Mouse (Mus musculus): ENCODE measurements around the gene Uchl3. TPM values are rescaled to one million over a fixed set of nuclear protein-coding genes. Genes with fewer than 3 reads are reported as not detected.

The Uchl3 gene
- 76.9 and 78.9 TPM in 2 replicates for polyA plus RNA-seq (2015; fragmentation: Nextera tagmentation; extraction: Ambion mirVana)

DNA sequence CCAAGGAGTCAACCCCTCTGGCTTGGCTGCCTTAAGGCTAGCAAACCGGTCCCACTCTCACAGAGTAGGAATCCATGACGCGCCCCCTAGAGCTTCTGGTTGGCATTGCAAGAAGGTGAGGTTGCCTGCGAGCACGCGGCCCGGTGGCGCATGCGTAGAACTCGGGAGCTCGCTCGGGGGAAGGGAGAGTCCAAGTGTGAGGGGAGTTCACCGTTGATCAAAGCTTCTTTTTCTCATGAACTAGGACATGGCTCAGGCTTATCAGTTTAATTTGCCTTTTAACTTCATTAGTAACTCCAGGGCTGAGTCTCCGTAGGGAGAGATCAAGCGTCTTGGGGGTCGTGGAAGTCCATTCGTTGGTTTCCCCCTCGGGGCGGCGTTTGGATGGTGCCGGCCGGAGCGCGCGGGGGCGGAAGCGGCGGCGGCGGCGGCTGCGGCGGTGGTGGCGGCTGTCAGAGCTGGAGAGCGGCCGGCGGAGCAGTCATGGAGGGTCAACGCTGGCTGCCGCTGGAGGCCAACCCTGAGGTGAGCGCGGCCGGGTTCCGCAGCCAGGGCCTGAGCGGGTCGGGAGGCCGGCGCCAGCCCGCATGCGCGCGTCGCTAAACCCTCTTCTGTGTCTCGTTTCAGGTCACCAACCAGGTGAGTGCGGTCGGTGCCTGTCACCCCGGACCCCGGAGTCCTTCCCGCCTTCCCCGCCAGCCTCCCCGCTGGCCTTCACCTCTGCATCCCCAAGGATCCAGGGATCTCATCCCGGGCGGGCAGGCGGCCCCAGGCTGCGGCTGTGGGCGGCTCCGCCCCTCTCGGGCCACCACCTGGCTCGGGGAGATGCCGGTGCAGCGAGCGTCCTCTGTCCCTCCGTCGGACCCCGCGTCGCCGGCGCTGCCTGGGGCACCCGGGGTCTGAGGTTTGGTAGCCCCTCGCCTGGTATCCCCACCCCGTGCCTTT lies at the start of gene Uchl3:
Gene Uchl3 (plus strand): TSS at position 387 of the 945 bp plus-strand sequence.
- H3K27me3 ChIP-seq, result no peaks in the 10 kb centered on the region
- peak within 1 kb of the TSS; percentile 96 for H3K4me2 ChIP-seq
- no peaks in the 10 kb centered on the region for H3K36me3 ChIP-seq
- peak within 1 kb of the TSS; percentile 90 for H3K9ac ChIP-seq
- H3K27ac ChIP-seq, result peak within 1 kb of the TSS; percentile 64
- WGBS, result under 1% methylated on average over 72 of the region's 81 CpGs
- ATAC-seq (replicated peaks; ENCODE audit: insufficient number of reproducible peaks, insufficient read depth, low FRiP score, low read depth), result peak; percentile 86
- H3K4me1 ChIP-seq (replicated peaks), result peaks cover 7% of the 10 kb centered on the region
- H3K4me3 ChIP-seq, result peak within 1 kb of the TSS; percentile 99
- H3K9me3 ChIP-seq (replicated peaks), result no peaks in the 10 kb centered on the region

DNA sequence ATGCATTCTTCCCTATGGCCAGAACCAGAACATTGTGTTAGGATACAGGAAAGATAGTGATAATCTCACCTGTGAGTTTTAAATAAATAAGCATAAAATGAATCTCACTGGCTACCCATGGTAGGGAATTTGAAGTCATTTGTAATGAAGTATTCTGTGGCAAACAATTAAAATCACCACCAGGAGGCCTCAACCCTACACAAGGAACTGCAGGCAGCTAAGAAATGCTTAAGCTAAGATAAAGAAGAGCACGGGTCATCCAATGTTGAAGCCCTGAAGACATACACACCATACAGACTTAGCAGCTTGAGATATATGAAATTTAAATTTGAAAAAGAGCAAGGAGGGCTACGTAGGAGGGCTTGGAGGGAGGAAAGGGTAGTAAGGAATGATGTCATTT lies 47.9 kb upstream of the Uchl3 start:
- Histone ChIP-seq H3K9ac (no peak overlapping the region), H3K4me3 (no peak overlapping the region), H3K4me1 (replicated peaks) (peaks cover 16% of the 10 kb centered on the region), H3K36me3 (no peaks in the 10 kb centered on the region), H3K4me2 (no peak overlapping the region; the same call in 1 of the 2 replicates), H3K27me3 (no peaks in the 10 kb centered on the region), H3K9me3 (replicated peaks) (no peaks in the 10 kb centered on the region), H3K27ac (no peak overlapping the region)
- 58% methylated on average over 2 of the region's 2 CpGs for WGBS
- ATAC-seq (replicated peaks; ENCODE audit: insufficient number of reproducible peaks, insufficient read depth, low FRiP score, low read depth), result no peak

DNA sequence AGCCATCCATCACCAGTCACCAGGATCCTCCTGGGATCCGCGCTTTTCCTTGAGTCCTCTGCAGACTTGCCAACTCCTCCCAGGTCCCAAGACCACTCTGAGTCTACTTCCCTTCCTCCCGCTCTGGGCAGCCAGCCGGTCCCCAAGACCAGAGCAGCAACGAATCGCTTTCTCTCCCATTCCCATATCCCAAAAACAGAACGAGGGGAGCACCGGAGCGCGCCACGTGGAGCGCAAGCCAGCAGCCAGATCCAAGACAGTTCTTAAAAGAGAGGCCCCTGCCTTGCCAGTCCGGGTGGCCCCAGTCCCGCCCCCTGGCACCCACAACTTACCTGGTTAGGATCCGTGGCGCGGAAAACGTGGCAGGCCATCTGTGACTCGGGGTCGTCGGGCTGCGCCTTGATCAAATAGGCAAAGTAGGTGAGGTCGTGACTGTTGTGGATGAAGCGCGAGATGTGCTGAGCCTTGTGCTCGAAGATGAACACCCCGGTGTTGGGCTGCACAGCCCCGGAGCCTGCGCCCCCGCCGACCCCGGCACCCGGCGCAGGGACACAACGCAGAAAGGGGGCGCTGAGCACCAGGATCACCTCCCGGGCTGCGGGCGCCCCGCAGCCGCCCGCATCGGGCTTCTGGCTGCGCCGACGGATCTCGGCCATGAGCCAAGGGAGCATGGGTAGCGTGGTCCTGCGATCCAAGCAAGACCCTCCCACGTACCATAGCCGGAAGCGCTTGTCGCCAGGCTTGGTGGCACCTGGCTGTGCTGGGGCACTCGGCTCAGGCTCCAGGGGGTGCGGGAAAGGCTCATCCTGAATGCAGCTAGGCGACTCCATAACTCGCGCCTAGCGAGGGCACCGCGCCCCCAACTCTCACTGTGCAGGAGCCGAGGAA lies 45.9 kb upstream of the Uchl3 start:
- H3K9ac ChIP-seq, result peak overlapping the region; percentile 85
- peak; percentile 28 for ATAC-seq (replicated peaks; ENCODE audit: insufficient number of reproducible peaks, insufficient read depth, low FRiP score, low read depth)
- no peaks in the 10 kb centered on the region for H3K36me3 ChIP-seq
- peak overlapping the region; percentile 85 for H3K4me3 ChIP-seq
- under 1% methylated on average over 62 of the region's 62 CpGs for WGBS
- peak overlapping the region; percentile 95 for H3K4me2 ChIP-seq
- H3K4me1 ChIP-seq (replicated peaks), result peaks cover 13% of the 10 kb centered on the region
- H3K27ac ChIP-seq, result peak overlapping the region; percentile 97
- no peaks in the 10 kb centered on the region for H3K9me3 ChIP-seq (replicated peaks)
- H3K27me3 ChIP-seq, result no peaks in the 10 kb centered on the region

DNA sequence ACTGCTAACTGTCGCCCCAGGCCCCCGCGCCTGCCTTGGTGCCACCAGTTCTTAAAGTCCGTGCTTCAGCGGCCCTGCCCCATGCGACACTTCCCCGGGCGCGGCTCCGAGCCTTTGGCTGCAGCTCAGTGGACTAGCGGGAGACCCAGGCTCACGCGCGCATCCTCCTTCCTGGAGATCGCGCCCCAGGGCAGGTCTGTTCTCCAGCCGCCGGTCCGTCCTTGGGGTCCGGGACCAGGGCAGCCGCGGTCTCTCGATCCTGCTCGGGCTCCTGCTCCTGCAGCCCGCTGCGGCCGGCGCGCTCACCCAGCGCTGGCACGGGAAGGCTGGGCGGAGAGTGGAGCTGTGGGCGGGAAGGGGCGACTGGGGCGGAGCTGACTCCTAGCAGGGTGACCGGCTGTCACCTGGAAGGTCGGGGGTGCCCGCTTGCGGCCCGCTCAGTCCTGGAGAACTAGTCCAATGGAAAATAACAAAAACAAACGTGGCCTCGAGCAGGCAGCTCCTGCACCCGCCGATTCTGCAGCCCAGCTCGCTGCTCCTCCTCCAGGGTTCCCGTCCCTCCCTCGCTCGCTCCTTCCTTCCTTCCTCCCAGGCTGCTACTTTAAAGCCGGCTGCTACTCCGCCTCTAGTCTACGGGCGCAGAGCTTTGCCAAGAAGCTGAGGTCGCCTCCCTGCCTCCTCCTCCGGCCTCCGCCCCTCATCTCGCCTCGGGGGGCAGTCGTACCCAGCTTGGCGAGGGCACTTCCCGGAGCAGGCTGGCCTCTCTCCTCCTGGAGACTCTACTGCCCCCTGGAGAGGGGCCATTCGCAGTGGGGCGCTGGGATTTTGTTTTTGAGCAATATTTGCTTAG lies 45.0 kb upstream of the Uchl3 start, which contains the start of gene Tbc1d4:
Gene Tbc1d4 (minus strand): TSS at position 673 of the 850 bp plus-strand sequence.
- ATAC-seq (replicated peaks; ENCODE audit: insufficient number of reproducible peaks, insufficient read depth, low FRiP score, low read depth), result peak; percentile 92
- peak within 1 kb of the TSS; percentile 95 for H3K4me2 ChIP-seq
- H3K4me1 ChIP-seq (replicated peaks), result peaks cover 11% of the 10 kb centered on the region; the same call in 1 of the 2 replicates
- H3K9ac ChIP-seq, result peak within 1 kb of the TSS; percentile 85
- no peaks in the 10 kb centered on the region for H3K36me3 ChIP-seq
- peak within 1 kb of the TSS; percentile 97 for H3K27ac ChIP-seq
- under 1% methylated on average over 62 of the region's 62 CpGs for WGBS
- no peaks in the 10 kb centered on the region for H3K27me3 ChIP-seq
- no peaks in the 10 kb centered on the region for H3K9me3 ChIP-seq (replicated peaks)
- H3K4me3 ChIP-seq, result peak within 1 kb of the TSS; percentile 85

DNA sequence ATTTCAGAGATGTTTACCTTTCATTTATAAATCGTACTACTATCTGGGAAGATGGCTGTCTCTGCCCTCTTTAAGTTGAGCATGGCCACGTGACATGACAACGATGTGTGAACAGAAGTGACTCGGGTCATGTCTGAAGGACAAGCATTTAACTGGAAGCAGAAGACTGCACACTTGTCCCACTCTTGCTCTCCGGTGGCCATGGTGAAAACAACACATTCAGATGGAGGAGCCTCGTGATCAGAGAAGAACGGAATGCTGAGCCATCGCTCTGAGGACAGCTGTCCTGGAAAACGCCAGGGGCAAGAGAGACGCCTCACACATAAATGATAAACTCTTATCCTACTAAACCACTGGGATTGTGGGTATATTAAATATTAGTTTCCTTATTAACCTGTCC lies 43.1 kb upstream of the Uchl3 start:
- H3K27me3 ChIP-seq, result no peaks in the 10 kb centered on the region
- no peak overlapping the region for H3K9ac ChIP-seq
- H3K4me2 ChIP-seq, result no peak overlapping the region
- peaks cover 19% of the 10 kb centered on the region; the same call in 1 of the 2 replicates for H3K4me1 ChIP-seq (replicated peaks)
- H3K27ac ChIP-seq, result no peak overlapping the region
- WGBS, result 40% methylated on average over 10 of the region's 10 CpGs
- no peaks in the 10 kb centered on the region for H3K9me3 ChIP-seq (replicated peaks)
- H3K4me3 ChIP-seq, result no peak overlapping the region
- H3K36me3 ChIP-seq, result no peaks in the 10 kb centered on the region
- ATAC-seq (replicated peaks; ENCODE audit: insufficient number of reproducible peaks, insufficient read depth, low FRiP score, low read depth), result no peak

DNA sequence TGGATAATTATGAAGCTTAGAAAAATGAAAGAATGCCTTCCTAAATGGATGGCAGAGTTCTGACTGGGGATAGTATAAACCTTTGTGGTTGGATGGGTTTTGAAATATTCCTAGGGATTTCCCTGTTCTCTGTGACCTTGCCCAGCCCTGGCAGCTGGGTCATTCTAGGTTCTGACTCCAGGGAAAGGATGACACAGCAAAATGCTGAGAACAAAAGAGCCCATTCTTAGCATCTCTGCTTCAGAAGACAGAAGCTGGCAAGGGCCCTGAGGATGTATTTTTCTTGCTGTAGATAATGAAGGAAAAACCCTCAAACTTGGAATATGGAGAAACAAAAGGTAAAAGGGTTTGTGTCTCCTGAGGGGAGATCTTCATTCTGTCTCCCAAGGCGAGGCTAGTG lies 40.6 kb upstream of the Uchl3 start:
- peaks cover 16% of the 10 kb centered on the region; the same call in 1 of the 2 replicates for H3K4me1 ChIP-seq (replicated peaks)
- no peak overlapping the region for H3K27ac ChIP-seq
- no peaks in the 10 kb centered on the region for H3K9me3 ChIP-seq (replicated peaks)
- H3K4me2 ChIP-seq, result no peak overlapping the region
- ATAC-seq (replicated peaks; ENCODE audit: insufficient number of reproducible peaks, insufficient read depth, low FRiP score, low read depth), result no peak
- H3K27me3 ChIP-seq, result no peaks in the 10 kb centered on the region
- 76% methylated on average over 1 of the region's 1 CpGs for WGBS
- H3K9ac ChIP-seq, result no peak overlapping the region
- H3K36me3 ChIP-seq, result no peaks in the 10 kb centered on the region
- H3K4me3 ChIP-seq, result no peak overlapping the region

DNA sequence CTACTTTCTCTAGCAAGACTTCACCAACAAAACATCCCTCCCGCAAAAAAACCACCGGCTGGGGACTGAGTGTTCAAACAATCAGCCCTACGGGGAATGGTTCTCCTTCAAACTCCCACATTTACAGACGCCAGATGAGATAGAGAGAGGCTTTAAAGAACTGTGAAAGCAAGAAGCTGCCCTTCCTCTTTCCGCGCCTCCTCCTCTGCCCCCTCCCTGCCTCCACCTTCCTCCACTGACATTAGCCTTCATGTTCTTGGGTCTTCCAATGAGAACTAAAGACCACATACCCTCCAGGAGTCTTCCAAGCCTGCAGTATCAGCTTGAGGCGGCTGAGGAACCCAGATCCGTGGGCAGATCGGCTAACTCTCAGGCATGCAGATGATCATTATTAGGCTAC lies 37.6 kb upstream of the Uchl3 start:
- Histone ChIP-seq H3K4me2 (no peak overlapping the region), H3K36me3 (no peaks in the 10 kb centered on the region), H3K9ac (no peak overlapping the region), H3K9me3 (replicated peaks) (no peaks in the 10 kb centered on the region), H3K4me3 (no peak overlapping the region), H3K27ac (no peak overlapping the region), H3K4me1 (replicated peaks) (peaks cover 14% of the 10 kb centered on the region; the same call in 1 of the 2 replicates), H3K27me3 (no peaks in the 10 kb centered on the region)
- ATAC-seq (replicated peaks; ENCODE audit: insufficient number of reproducible peaks, insufficient read depth, low FRiP score, low read depth), result no peak
- WGBS, result 62% methylated on average over 9 of the region's 9 CpGs

DNA sequence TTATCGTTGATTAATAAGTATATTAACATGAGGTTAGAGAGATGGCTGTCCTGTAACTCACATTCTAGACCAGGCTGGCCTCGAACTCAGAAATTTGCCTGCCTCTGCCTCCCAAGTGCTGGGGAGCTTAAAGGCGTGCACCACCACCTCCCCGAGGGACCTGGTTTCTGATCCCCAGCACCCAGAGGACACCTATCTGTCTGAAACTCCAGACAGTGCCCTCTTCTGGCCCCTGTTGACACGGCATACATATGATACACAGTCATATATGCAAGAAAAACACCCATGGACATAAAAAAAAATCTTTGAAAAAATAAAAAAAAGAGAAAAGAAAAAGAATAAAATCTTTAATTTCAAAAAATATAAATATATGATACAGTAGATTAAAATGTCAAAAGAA lies 36.1 kb upstream of the Uchl3 start:
- H3K9ac ChIP-seq, result no peak overlapping the region
- WGBS, result 89% methylated on average over 5 of the region's 5 CpGs

DNA sequence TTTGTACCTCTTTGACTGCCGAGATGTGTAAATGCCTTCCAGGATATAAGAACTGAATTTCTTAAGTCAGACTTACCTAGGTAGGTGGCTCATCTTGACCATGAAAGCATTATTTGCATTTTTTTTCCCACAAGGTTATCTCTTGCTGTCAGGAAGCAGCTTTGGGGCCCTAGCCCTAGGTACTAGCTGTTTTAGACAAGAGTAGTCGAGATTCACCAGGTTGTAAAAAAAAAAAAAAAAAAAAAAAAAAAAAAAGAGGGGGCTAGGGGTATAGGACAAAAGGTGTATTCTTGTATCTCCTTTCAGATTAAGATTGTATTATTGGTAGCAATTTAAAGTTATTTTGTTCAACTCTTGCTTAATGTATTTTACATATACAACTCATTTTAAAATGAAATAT lies 23.2 kb upstream of the Uchl3 start:
- H3K9ac ChIP-seq, result no peak overlapping the region
- WGBS, result 81% methylated on average over 2 of the region's 2 CpGs
- H3K27ac ChIP-seq, result no peak overlapping the region
- H3K27me3 ChIP-seq, result no peaks in the 10 kb centered on the region
- no peaks in the 10 kb centered on the region for H3K9me3 ChIP-seq (replicated peaks)
- H3K36me3 ChIP-seq, result peaks cover 4% of the 10 kb centered on the region; the same call in 1 of the 2 replicates
- no peak overlapping the region for H3K4me2 ChIP-seq
- no peak for ATAC-seq (replicated peaks; ENCODE audit: insufficient number of reproducible peaks, insufficient read depth, low FRiP score, low read depth)
- no peaks in the 10 kb centered on the region for H3K4me1 ChIP-seq (replicated peaks)
- H3K4me3 ChIP-seq, result no peak overlapping the region

More for the DNA sequence above, 36.1 kb upstream of the Uchl3 start:
- Histone ChIP-seq H3K27ac (no peak overlapping the region), H3K4me1 (replicated peaks) (peaks cover 14% of the 10 kb centered on the region; the same call in 1 of the 2 replicates), H3K4me3 (no peak overlapping the region), H3K27me3 (no peaks in the 10 kb centered on the region), H3K4me2 (no peak overlapping the region), H3K9me3 (replicated peaks) (no peaks in the 10 kb centered on the region), H3K36me3 (no peaks in the 10 kb centered on the region)
- ATAC-seq (replicated peaks; ENCODE audit: insufficient number of reproducible peaks, insufficient read depth, low FRiP score, low read depth), result no peak

DNA sequence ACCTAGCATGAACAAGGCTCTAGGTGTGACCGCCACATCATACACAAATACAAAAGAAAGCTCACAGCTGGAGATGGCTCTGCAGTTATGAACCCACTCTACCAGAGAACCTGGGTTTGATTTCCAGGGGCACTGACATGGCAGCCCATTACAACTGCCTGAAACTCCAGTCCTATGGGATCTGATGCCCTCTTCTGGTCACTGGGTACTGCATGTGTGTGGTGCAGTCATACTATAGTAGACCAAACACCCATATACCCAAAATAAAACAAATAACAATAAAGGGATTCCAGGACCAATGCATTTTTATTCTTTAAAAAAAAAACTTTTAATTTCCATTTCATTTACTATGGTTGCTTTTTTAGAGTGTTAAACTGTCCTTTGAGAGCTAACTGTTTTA lies 18.0 kb upstream of the Uchl3 start:
- no peak for ATAC-seq (replicated peaks; ENCODE audit: insufficient number of reproducible peaks, insufficient read depth, low FRiP score, low read depth)
- no peak overlapping the region for H3K4me2 ChIP-seq
- H3K4me3 ChIP-seq, result no peak overlapping the region
- H3K36me3 ChIP-seq, result peaks cover 4% of the 10 kb centered on the region; the same call in 1 of the 2 replicates
- H3K27me3 ChIP-seq, result no peaks in the 10 kb centered on the region
- no peaks in the 10 kb centered on the region for H3K9me3 ChIP-seq (replicated peaks)
- H3K4me1 ChIP-seq (replicated peaks), result peaks cover 9% of the 10 kb centered on the region
- WGBS, result 96% methylated on average over 1 of the region's 1 CpGs
- no peak overlapping the region for H3K27ac ChIP-seq
- no peak overlapping the region for H3K9ac ChIP-seq

All from heart, embryonic 15.5 days (tissue).